Mouse (Mus musculus) MEL (cell line): ENCODE measurements around the gene Fscn3.

Experiments
- CHD2 ChIP-seq: IDR thresholded peaks from 2 replicates; pipeline ENCODE4 v1.6.1; 2011; ENCODE audit warnings: low read length, improper control_type of control experiment
- CTCF ChIP-seq, 3 experiments: IDR thresholded peaks in 2 of 3; conservative IDR thresholded peaks in 1 of 3; 2 replicates each; pipeline ENCODE4 v1.5.1; 2011 to 2012; ENCODE audit warnings: low read length in 3 of 3, low read depth in 2 of 3, mild to moderate bottlenecking in 2 of 3, improper control_type of control experiment in 1 of 3, inconsistent platforms in 1 of 3, mixed read lengths in 1 of 3, moderate library complexity in 1 of 3; ENCODE audit not compliant: control insufficient read depth in 1 of 3, insufficient read depth in 1 of 3, poor library complexity in 1 of 3, severe bottlenecking in 1 of 3
- E2F4 ChIP-seq: IDR thresholded peaks from 2 replicates; pipeline ENCODE4 v1.6.1; 2011; ENCODE audit warnings: low read depth, low read length, improper control_type of control experiment, borderline replicate concordance
- EP300 ChIP-seq, 2 experiments: IDR thresholded peaks; 2 replicates each; pipeline ENCODE4 v1.6.1; 2011; ENCODE audit warnings: improper control_type of control experiment in 2 of 2, low read length in 2 of 2, low read depth in 1 of 2, mild to moderate bottlenecking in 1 of 2
- MAFK ChIP-seq: IDR thresholded peaks from 2 replicates; pipeline ENCODE4 v1.6.1; 2011; ENCODE audit warnings: low read depth, mild to moderate bottlenecking, low read length, improper control_type of control experiment, borderline replicate concordance
- MYC ChIP-seq: IDR thresholded peaks from 2 replicates; pipeline ENCODE4 v1.6.1; 2011; ENCODE audit warnings: low read depth, mild to moderate bottlenecking, low read length, improper control_type of control experiment, moderate library complexity
- POLR2A ChIP-seq, 2 experiments: IDR thresholded peaks; 2 replicates each; pipeline ENCODE4 v1.6.1; 2011 to 2012; ENCODE audit warnings: low read length in 2 of 2, mild to moderate bottlenecking in 2 of 2, control low read depth in 1 of 2, improper control_type of control experiment in 1 of 2, low read depth in 1 of 2, moderate library complexity in 1 of 2; ENCODE audit not compliant: control insufficient read depth in 1 of 2, insufficient read depth in 1 of 2, poor library complexity in 1 of 2
- POLR2AphosphoS2 ChIP-seq: IDR thresholded peaks from 2 replicates; pipeline ENCODE4 v1.6.1; 2011; ENCODE audit warnings: low read length, improper control_type of control experiment
- TCF12 ChIP-seq: IDR thresholded peaks from 2 replicates; pipeline ENCODE4 v1.6.1; 2014; ENCODE audit warnings: low read depth, mild to moderate bottlenecking, inconsistent platforms, low read length, improper control_type of control experiment, moderate library complexity
- USF1 ChIP-seq: IDR thresholded peaks from 2 replicates; pipeline ENCODE4 v1.6.1; 2014; ENCODE audit warnings: low read depth, mild to moderate bottlenecking, inconsistent platforms, low read length, improper control_type of control experiment, moderate library complexity
- ZKSCAN1 ChIP-seq: IDR thresholded peaks from 2 replicates; pipeline ENCODE4 v1.6.1; 2012; ENCODE audit warnings: low read depth, mild to moderate bottlenecking, inconsistent platforms, low read length, improper control_type of control experiment, moderate library complexity

DNA sequence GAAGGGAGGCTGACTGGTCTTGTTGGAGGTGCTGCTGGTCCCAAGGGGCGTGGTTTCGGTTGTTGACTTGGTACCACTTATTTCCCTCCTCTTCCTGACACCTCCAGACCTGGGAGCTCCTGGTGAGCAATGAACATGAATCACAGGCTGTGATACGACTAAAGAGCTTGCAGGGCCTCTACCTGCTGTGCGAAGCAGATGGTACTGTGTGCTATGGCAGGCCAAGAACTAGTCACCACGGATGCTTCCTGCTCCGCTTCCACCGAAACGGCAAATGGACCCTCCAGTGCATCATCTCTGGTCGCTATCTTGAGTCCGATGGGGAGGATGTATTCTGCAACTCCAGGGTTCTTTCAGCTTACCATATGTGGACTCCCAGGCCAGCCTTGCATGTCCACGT is 2.3 kb downstream of the Fscn3 start:
- no peak for TF ChIP-seq CTCF (IDR thresholded peaks at IDR 0.05 in 2 of 3, conservative IDR thresholded peaks at IDR 0.05 in 1 of 3; ENCODE audit: control insufficient read depth in 1 of 3, insufficient read depth in 1 of 3, low read depth in 2 of 3, low read length in 3 of 3, poor library complexity in 1 of 3, severe bottlenecking in 1 of 3)
- TF ChIP-seq EP300 (IDR thresholded peaks at IDR 0.05; ENCODE audit: low read depth in 1 of 2, low read length in 2 of 2) = no peak
- no peak for TF ChIP-seq E2F4
- TF ChIP-seq CHD2 = no peak
- no peak for TF ChIP-seq TCF12
- TF ChIP-seq POLR2A (IDR thresholded peaks at IDR 0.05; ENCODE audit: control insufficient read depth in 1 of 2, insufficient read depth in 1 of 2, low read depth in 1 of 2, low read length in 2 of 2, poor library complexity in 1 of 2) = no peak
- TF ChIP-seq MAFK = no peak
- TF ChIP-seq POLR2AphosphoS2 = no peak
- no peak for TF ChIP-seq USF1
- TF ChIP-seq ZKSCAN1 = no peak
- TF ChIP-seq MYC = no peak
